Mouse (Mus musculus) lung, embryonic 14.5 days (tissue): ENCODE data around the gene Celf2. TPM values are rescaled to one million over a fixed set of nuclear protein-coding genes. Genes with fewer than 3 reads are reported as not detected.
A peak's percentile ranks its signal among the peaks of the same experiment; 100 is the strongest.

Source experiments
- ATAC-seq: fragments of 200-750 bp; cut with Nextera tagmentation; 2 replicates; pipeline ENCODE4 v1.8.0; 2017; ENCODE audit warnings: mild to moderate bottlenecking, moderate TSS enrichment, moderate library complexity; ENCODE audit not compliant: insufficient read depth
- DNase-seq: peaks from one replicate; pipeline ENCODE4 v3.0.0-alpha.2; 2015
- H3K27ac ChIP-seq: fragments of 300-500 bp; sonication (generic); 2 replicates; pipeline ENCODE4 v1.5.1; 2014; ENCODE audit warnings: low read depth, mild to moderate bottlenecking, moderate library complexity
- H3K27me3 ChIP-seq: fragments of 300-500 bp; sonication (generic); 2 replicates; pipeline ENCODE4 v1.6.1; 2014; ENCODE audit warnings: low read length, control low read depth; ENCODE audit not compliant: insufficient read depth
- H3K36me3 ChIP-seq: fragments of 300-500 bp; sonication (generic); 2 replicates; pipeline ENCODE4 v1.6.1; 2014; ENCODE audit warnings: control low read depth; ENCODE audit not compliant: insufficient read depth
- H3K4me1 ChIP-seq: fragments of 300-500 bp; sonication (generic); 2 replicates; pipeline ENCODE4 v1.6.1; 2014; ENCODE audit warnings: antibody characterized with exemption, control low read depth; ENCODE audit not compliant: insufficient read depth
- H3K4me2 ChIP-seq: fragments of 300-500 bp; sonication (generic); 2 replicates; pipeline ENCODE4 v1.6.1; 2014; ENCODE audit warnings: mild to moderate bottlenecking
- H3K4me3 ChIP-seq: fragments of 300-500 bp; sonication (generic); 2 replicates; pipeline ENCODE4 v1.5.1; 2014; ENCODE audit warnings: low read depth, low read length
- H3K9ac ChIP-seq: fragments of 300-500 bp; sonication (generic); 2 replicates; pipeline ENCODE4 v1.6.1; 2014
- H3K9me3 ChIP-seq: fragments of 300-500 bp; sonication (generic); 2 replicates; pipeline ENCODE4 v1.6.1; 2016; ENCODE audit warnings: low read depth, low read length, control low read depth
- CTCF ChIP-seq: IDR thresholded peaks from 2 replicates; pipeline ENCODE4 v1.5.1; 2016; ENCODE audit warnings: antibody characterized with exemption, low read depth
- WGBS: fragments of 180-500 bp; shearing (Covaris S2); extraction: QIAGEN DNeasy Blood & Tissue Kit; methylation state at CpG from one replicate; pipeline ENCODE4 v1.1.7; 2014; 5-methylcytosine and 5-hydroxymethylcytosine counted together
- polyA plus RNA-seq: library from polyadenylated mRNA; unstranded; fragments of >200 nt; fragmentation: Nextera tagmentation; extraction: Ambion mirVana; gene quantifications from 2 replicates; pipeline ENCODE4 v1.2.1, GENCODE M21; 2014

The Celf2 gene
- polyA plus RNA-seq, 1 experiment from 2014 or later = 92.3 TPM

DNA sequence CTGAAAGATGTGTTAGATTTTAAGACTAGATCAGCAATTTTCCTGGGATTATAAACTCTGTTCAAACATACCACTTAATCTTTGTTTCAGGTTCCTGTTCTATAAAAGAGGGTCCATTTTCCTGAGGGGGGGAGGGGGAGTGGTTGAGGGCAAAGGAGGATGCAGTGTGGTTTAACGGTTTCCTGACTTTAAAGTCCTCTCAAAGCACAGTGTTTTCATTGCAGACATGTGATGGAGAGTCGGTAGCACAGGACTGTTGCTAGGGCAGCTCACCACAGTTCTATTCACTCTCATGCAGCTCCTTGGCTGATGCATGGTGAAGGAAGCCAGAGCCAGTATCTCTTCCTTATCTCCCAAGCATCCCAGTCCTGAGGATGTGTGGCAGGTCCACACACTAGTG, 802.1 kb downstream of the Celf2 start:
- Histone ChIP-seq H3K27ac (no peak overlapping the region), H3K4me2 (no peak overlapping the region), H3K4me1 (0 out of 2 replicates have a peak, but pooled peaks cover 3% of the 10 kb centered on the region), H3K9ac (no peak overlapping the region), H3K9me3 (no peaks in the 10 kb centered on the region), H3K36me3 (no peaks in the 10 kb centered on the region), H3K4me3 (no peak overlapping the region), H3K27me3 (no peaks in the 10 kb centered on the region)
- no peak for TF ChIP-seq CTCF
- ATAC-seq = peak; percentile 24; the same call in 1 of the 2 replicates
- DNase-seq = no peak
- 21% methylated on average over 2 of the region's 2 CpGs for WGBS

DNA sequence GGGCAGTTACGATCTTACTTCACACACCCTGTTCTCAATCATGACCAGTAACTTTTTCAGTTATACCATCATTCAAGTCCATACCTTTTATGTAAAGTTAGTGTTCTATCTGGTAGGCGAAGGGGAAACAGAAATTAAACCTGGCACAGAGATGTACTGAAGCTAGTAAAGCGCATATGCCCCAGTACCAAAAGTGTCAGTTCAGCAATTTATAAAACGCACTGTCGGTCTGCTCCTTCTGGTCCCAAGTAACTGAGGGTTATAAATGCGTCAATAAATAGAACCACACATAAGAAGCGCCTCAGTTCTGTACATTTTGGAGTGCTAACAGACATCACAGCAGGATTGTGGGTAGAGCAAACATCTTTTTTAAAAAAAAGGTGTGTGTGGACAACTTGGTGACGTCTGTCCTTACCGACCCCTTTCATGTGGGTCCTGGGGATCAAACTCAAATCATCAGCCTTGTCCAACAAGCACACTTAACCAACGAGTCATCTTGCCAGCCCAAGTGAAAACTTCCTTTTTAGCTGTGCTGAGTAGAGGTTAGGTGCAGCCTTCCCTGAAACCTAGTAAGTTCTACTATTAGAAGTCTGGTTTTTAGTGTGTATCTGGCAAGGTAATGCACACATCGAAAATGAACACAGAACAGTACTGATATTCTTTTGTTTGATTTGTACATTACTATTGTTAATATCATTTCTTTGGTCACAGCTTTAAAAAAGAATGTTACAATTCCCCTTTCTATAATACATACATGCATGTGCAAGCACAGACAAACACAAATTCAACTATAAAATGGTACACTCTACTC, 803.2 kb downstream of the Celf2 start:
- DNase-seq (no peak), ATAC-seq (no peak)
- no peak overlapping the region for H3K9ac ChIP-seq
- TF ChIP-seq CTCF = no peak
- H3K4me2 ChIP-seq = no peak overlapping the region
- no peak overlapping the region for H3K27ac ChIP-seq
- no peaks in the 10 kb centered on the region for H3K9me3 ChIP-seq
- WGBS = 68% methylated on average over 11 of the region's 11 CpGs
- no peaks in the 10 kb centered on the region for H3K36me3 ChIP-seq
- H3K27me3 ChIP-seq = no peaks in the 10 kb centered on the region
- H3K4me1 ChIP-seq = 0 out of 2 replicates have a peak, but pooled peaks cover 3% of the 10 kb centered on the region
- H3K4me3 ChIP-seq = no peak overlapping the region

DNA sequence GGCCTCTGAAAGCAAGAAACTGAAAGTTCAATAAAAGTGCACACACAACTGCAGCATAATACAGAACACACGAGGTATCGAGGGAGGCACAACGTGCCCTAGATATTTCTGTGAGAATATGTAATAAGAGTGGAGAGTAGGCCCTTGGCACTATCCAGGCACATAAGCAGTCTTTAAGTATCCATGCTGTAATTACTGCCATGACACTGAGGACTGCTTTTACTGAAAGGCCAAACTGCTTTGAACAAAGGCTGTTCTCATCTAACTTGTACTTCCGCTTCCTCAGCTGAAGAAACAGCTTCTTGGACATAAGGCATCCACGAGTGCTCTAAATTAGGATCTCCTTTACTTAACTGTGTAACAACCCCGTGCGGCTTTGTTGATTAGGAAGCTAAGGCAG, 803.9 kb downstream of the Celf2 start:
- no peaks in the 10 kb centered on the region for H3K36me3 ChIP-seq
- no peak for TF ChIP-seq CTCF
- no peak for ATAC-seq
- H3K9me3 ChIP-seq = no peaks in the 10 kb centered on the region
- no peak overlapping the region for H3K4me2 ChIP-seq
- WGBS = 83% methylated on average over 7 of the region's 7 CpGs
- no peak overlapping the region for H3K27ac ChIP-seq
- no peak overlapping the region for H3K9ac ChIP-seq
- H3K27me3 ChIP-seq = no peaks in the 10 kb centered on the region
- no peak overlapping the region for H3K4me3 ChIP-seq
- H3K4me1 ChIP-seq = 0 out of 2 replicates have a peak, but pooled peaks cover 3% of the 10 kb centered on the region
- no peak for DNase-seq

DNA sequence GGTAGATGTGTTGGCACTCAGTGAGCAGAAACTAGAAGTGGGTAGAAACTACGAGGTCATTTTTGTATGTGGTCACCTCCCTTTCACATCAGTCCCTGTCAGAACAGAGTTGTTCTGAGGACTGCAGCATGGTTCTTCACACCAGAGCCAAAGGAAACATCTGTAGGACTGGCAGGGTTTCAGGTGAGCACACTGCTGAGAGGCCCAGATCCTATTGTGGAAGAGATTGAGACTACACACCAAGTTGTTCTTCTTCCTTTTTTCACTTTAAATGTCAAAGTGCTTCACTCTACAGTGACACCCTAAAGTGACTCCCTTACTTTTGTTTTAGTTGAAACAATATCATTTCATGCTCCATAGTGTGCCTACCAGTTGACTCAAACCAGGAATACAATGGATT, 804.6 kb downstream of the Celf2 start:
- TF ChIP-seq CTCF = no peak
- WGBS = 65% methylated on average over 1 of the region's 1 CpGs
- no peaks in the 10 kb centered on the region for H3K27me3 ChIP-seq
- no peaks in the 10 kb centered on the region for H3K9me3 ChIP-seq
- H3K4me2 ChIP-seq = no peak overlapping the region
- 0 out of 2 replicates have a peak, but pooled peaks cover 3% of the 10 kb centered on the region for H3K4me1 ChIP-seq
- ATAC-seq (no peak), DNase-seq (no peak)
- no peaks in the 10 kb centered on the region for H3K36me3 ChIP-seq
- no peak overlapping the region for H3K27ac ChIP-seq
- H3K4me3 ChIP-seq = no peak overlapping the region
- no peak overlapping the region for H3K9ac ChIP-seq

DNA sequence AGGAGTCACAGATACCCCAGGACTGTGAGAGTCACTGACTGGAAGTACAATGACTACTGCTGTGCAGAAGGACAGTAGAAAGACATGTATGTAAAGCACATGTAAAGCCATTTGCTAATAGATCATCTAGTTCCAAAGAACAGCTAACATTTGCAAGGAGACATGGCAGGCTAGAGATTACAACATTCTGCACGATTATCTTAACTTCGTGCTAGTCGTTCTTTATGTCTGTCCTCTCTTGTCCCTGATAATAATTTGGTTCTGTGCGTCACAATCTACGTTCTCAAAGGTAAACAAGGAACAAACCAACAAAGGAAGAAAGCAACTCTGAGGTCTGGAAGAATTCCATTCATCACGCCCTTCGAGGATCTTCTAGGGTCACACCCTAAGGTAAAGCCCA, 805.0 kb downstream of the Celf2 start:
- Histone ChIP-seq H3K4me1 (0 out of 2 replicates have a peak, but pooled peaks cover 3% of the 10 kb centered on the region), H3K4me3 (no peak overlapping the region), H3K9me3 (no peaks in the 10 kb centered on the region), H3K4me2 (no peak overlapping the region), H3K27ac (no peak overlapping the region), H3K9ac (no peak overlapping the region), H3K36me3 (no peaks in the 10 kb centered on the region), H3K27me3 (no peaks in the 10 kb centered on the region)
- no peak for ATAC-seq
- DNase-seq = no peak
- 75% methylated on average over 7 of the region's 7 CpGs for WGBS
- no peak for TF ChIP-seq CTCF

DNA sequence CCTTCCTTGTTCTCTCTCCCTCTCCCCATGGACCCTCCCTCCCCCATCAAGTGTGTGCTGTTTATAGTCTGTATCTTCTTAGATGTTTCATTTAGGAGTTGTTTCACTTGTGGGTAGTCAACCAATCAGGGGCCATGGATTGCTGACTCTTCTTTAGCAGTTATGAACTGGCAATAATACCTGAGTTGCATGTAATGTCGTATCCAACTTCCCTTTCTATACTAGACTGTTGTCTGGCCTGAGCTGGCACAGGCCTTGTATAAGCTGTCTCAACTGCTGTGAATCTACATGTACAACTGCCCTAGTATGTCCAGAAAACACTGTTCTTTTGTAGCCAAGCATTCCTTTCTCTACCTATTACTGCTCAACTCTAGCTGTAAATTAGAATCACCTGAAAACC, 813.0 kb downstream of the Celf2 start:
- Histone ChIP-seq H3K27ac (no peak overlapping the region), H3K9ac (no peak overlapping the region), H3K36me3 (no peaks in the 10 kb centered on the region), H3K4me1 (no peaks in the 10 kb centered on the region), H3K9me3 (no peaks in the 10 kb centered on the region), H3K4me3 (no peak overlapping the region), H3K4me2 (no peak overlapping the region), H3K27me3 (no peaks in the 10 kb centered on the region)
- ATAC-seq (no peak), DNase-seq (no peak)
- 94% methylated on average over 1 of the region's 1 CpGs for WGBS
- no peak for TF ChIP-seq CTCF

DNA sequence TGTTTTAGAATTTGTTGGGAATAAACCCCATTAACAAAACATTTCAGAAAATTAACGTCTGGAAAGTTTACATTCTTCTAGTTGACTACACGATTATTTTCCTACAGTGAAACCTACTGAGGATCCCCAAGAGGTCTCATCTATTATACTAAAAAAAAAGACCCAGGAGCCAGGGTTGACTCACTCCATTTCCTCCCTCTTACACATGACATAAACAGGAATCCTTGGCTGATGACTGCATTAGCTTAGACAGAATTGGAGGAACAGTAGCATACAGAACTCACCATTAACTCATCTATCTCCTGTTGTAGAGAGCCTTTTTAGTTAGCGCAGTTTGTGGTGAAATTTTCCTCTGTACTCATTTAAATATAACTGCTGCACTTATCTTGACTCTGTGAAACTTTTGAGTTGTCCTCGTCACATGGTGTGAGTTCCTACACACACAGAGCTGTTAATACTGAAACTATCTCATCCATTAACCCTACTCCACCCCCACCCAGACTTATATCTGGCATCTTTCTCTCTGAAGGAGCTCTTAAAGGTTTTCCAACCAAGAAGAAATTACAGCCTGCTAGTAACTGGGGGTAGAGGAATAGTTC, 813.9 kb downstream of the Celf2 start:
- H3K27ac ChIP-seq = no peak overlapping the region
- DNase-seq (no peak), ATAC-seq (no peak)
- H3K4me2 ChIP-seq = no peak overlapping the region
- H3K4me3 ChIP-seq = no peak overlapping the region
- WGBS = 42% methylated on average over 4 of the region's 4 CpGs
- no peaks in the 10 kb centered on the region for H3K27me3 ChIP-seq
- no peaks in the 10 kb centered on the region for H3K9me3 ChIP-seq
- no peaks in the 10 kb centered on the region for H3K4me1 ChIP-seq
- TF ChIP-seq CTCF = no peak
- no peak overlapping the region for H3K9ac ChIP-seq
- H3K36me3 ChIP-seq = no peaks in the 10 kb centered on the region
